Mouse (Mus musculus): ENCODE measurements at regions not wholly inside any gene's neighbourhood (a gene's known extent, or its start where the extent isn't known, plus 50 kb on each side); places are given as distances from the start of the nearest gene placed in this dataset.

DNA sequence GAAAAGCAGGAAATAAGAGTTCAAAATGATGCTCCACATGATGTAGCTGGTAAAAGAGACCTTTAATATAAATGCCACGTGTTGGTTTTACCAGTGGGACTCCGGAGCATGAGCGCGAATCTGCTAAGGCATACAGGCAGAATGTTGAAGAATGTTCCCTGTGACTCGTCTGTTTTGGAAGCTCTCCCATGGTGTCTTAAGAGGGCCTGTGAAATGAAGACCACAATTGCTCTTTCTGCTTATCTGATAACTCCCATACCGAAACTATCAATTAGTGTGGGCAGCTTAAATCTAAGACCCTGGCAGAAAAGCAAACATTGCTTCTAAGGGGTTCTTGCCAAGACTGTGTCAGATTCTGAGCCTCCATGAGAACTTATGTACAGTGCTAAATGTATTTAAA, 804.9 kb upstream of the Arrdc4 start:
- Histone ChIP-seq H3K27me3 (replicated peaks) (no peaks in the 10 kb centered on the region), H3K4me2 (ENCODE audit: insufficient read depth, low read depth, poor library complexity, severe bottlenecking) (no peak overlapping the region), H3K9ac (ENCODE audit: insufficient read depth, low read depth) (no peak overlapping the region), H3K9me3 (replicated peaks; ENCODE audit: low read length) (peaks cover 53% of the 10 kb centered on the region), H3K79me2 (replicated peaks; ENCODE audit: control insufficient read depth, extremely low read depth, insufficient read depth, poor library complexity, severe bottlenecking) (no peaks in the 10 kb centered on the region), H3K4me3 (replicated peaks in 1 of 3; ENCODE audit: low read depth in 2 of 3, low read length in 2 of 3, poor library complexity in 1 of 3) (no peak overlapping the region), H3K4me1 (ENCODE audit: control insufficient read depth in 1 of 2, insufficient read depth in 2 of 2) (no peaks in the 10 kb centered on the region), H3K27ac (ENCODE audit: insufficient read depth, low read depth) (no peak overlapping the region), H3K36me3 (replicated peaks in 1 of 2; ENCODE audit: control insufficient read depth in 1 of 2, insufficient read depth in 1 of 2, low read length in 1 of 2) (no peaks in the 10 kb centered on the region)
- no peak for TF ChIP-seq TCF12 (IDR thresholded peaks at IDR 0.05; ENCODE audit: low read depth, low read length)
- TF ChIP-seq USF2 (conservative IDR thresholded peaks at IDR 0.05; ENCODE audit: low read depth, low read length), result no peak
- in situ Hi-C loops (cut with MboI; ENCODE audit: low pct_ligation_motif_present, low pct_unique_long_range_greater_than_20kb, low sequenced_read_pairs), result no loop called here
- dilution Hi-C loops (cut with MboI; ENCODE audit: extremely low pct_ligation_motif_present, extremely low pct_unique_long_range_greater_than_20kb, low sequenced_read_pairs), result no loop called here
- no peak for DNase-seq (ENCODE audit: extremely low read depth)

DNA sequence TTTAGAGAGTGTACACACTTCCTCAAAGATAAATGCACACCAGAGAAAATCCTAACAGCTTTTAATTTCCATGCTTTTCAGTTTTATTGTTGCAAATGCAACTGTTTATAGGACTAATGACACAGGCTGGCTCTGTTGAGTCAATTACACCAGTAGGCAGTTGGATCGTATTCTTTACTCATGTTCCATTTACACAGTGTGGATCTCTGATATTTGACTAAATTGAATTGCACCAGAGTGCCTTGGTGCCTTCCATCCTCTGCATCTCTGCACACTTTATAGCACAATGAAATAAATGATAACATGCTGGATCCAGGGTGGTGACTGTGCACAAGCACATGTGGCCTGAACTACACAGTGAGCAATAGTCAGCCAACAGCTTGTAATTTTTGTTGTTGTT, 787.0 kb upstream of the Arrdc4 start:
- Histone ChIP-seq H3K9ac (ENCODE audit: insufficient read depth, low read depth) (no peak overlapping the region), H3K36me3 (replicated peaks in 1 of 2; ENCODE audit: control insufficient read depth in 1 of 2, insufficient read depth in 1 of 2, low read length in 1 of 2) (no peaks in the 10 kb centered on the region), H3K9me3 (replicated peaks; ENCODE audit: low read length) (peaks cover 34% of the 10 kb centered on the region), H3K4me1 (ENCODE audit: control insufficient read depth in 1 of 2, insufficient read depth in 2 of 2) (no peaks in the 10 kb centered on the region), H3K4me3 (replicated peaks in 1 of 3; ENCODE audit: low read depth in 2 of 3, low read length in 2 of 3, poor library complexity in 1 of 3) (no peak overlapping the region), H3K27me3 (replicated peaks) (no peaks in the 10 kb centered on the region), H3K79me2 (replicated peaks; ENCODE audit: control insufficient read depth, extremely low read depth, insufficient read depth, poor library complexity, severe bottlenecking) (no peaks in the 10 kb centered on the region), H3K4me2 (ENCODE audit: insufficient read depth, low read depth, poor library complexity, severe bottlenecking) (no peak overlapping the region), H3K27ac (ENCODE audit: insufficient read depth, low read depth) (no peak overlapping the region)
- TF ChIP-seq EP300 (IDR thresholded peaks at IDR 0.05; ENCODE audit: low read length), result no peak
- TF ChIP-seq CHD2 (IDR thresholded peaks at IDR 0.05; ENCODE audit: low read length), result no peak
- no peak for TF ChIP-seq NELFE (IDR thresholded peaks at IDR 0.05; ENCODE audit: low read depth, low read length)
- no peak for TF ChIP-seq NRF1 (IDR thresholded peaks at IDR 0.05; ENCODE audit: low read depth, low read length)
- TF ChIP-seq CHD1 (IDR thresholded peaks at IDR 0.05; ENCODE audit: low read depth, low read length), result no peak
- no peak for TF ChIP-seq BHLHE40 (IDR thresholded peaks at IDR 0.05; ENCODE audit: low read depth, low read length)
- TF ChIP-seq ZKSCAN1 (IDR thresholded peaks at IDR 0.05; ENCODE audit: borderline replicate concordance, low read depth, low read length), result no peak
- no peak for TF ChIP-seq POLR2AphosphoS2 (IDR thresholded peaks at IDR 0.05; ENCODE audit: low read depth, low read length)
- no peak for TF ChIP-seq ZMIZ1 (IDR thresholded peaks at IDR 0.05; ENCODE audit: low read depth, low read length)
- no peak for TF ChIP-seq USF2 (conservative IDR thresholded peaks at IDR 0.05; ENCODE audit: low read depth, low read length)
- TF ChIP-seq TBP (conservative IDR thresholded peaks at IDR 0.05; ENCODE audit: low read depth, low read length), result no peak
- no peak for TF ChIP-seq ETS1 (conservative IDR thresholded peaks at IDR 0.05; ENCODE audit: low read depth, low read length)
- TF ChIP-seq CTCF (conservative IDR thresholded peaks at IDR 0.05 in 1 of 2, IDR thresholded peaks at IDR 0.05 in 1 of 2; ENCODE audit: low read depth in 2 of 2, low read length in 2 of 2), result no peak
- dilution Hi-C loops (cut with MboI; ENCODE audit: extremely low pct_ligation_motif_present, extremely low pct_unique_long_range_greater_than_20kb, low sequenced_read_pairs), result no loop called here
- in situ Hi-C loops (cut with MboI; ENCODE audit: low pct_ligation_motif_present, low pct_unique_long_range_greater_than_20kb, low sequenced_read_pairs), result no loop called here
- DNase-seq (ENCODE audit: extremely low read depth), result no peak

DNA sequence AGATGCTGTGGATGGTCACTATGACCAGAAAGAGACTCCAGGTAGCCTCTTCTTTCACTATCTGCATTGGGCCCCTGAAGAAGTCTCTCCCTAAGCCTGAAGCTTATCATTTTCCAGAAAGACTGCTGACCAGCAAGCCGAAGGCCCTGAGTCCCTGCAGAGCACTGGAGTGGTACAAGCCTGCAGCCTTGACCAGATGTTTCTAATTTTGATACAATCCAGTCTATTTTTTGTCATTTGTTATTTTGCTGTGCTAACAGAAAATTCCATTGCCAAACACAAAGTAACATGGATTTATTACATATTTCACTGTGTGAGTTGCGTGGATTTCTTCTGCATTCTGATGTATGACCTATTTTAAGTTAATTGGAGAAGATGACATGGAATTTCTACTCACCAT, 764.9 kb upstream of the Arrdc4 start:
- dilution Hi-C loops (cut with MboI; ENCODE audit: extremely low pct_ligation_motif_present, extremely low pct_unique_long_range_greater_than_20kb, low sequenced_read_pairs), result no loop called here
- TF ChIP-seq NELFE (IDR thresholded peaks at IDR 0.05; ENCODE audit: low read depth, low read length) (no peak), SMC3 (IDR thresholded peaks at IDR 0.05; ENCODE audit: low read depth, low read length) (no peak), UBTF (IDR thresholded peaks at IDR 0.05; ENCODE audit: low read depth, low read length) (no peak), POLR2AphosphoS2 (IDR thresholded peaks at IDR 0.05; ENCODE audit: low read depth, low read length) (no peak), BHLHE40 (IDR thresholded peaks at IDR 0.05; ENCODE audit: low read depth, low read length) (no peak), ZNF384 (IDR thresholded peaks at IDR 0.05; ENCODE audit: low read depth, low read length) (no peak), ETS1 (conservative IDR thresholded peaks at IDR 0.05; ENCODE audit: low read depth, low read length) (no peak), SIN3A (IDR thresholded peaks at IDR 0.05; ENCODE audit: low read length) (no peak), RAD21 (IDR thresholded peaks at IDR 0.05; ENCODE audit: low read depth, low read length) (no peak), GABPA (IDR thresholded peaks at IDR 0.05; ENCODE audit: insufficient replicate concordance, low read depth, low read length) (no peak), ZC3H11A (IDR thresholded peaks at IDR 0.05; ENCODE audit: low read depth, low read length) (no peak), MAZ (IDR thresholded peaks at IDR 0.05; ENCODE audit: low read depth, low read length) (no peak), CHD2 (IDR thresholded peaks at IDR 0.05; ENCODE audit: low read length) (no peak)

More for the DNA sequence above, 764.9 kb upstream of the Arrdc4 start:
- no peaks in the 10 kb centered on the region for H3K27me3 ChIP-seq (replicated peaks)
- H3K4me3 ChIP-seq (replicated peaks in 1 of 3; ENCODE audit: low read depth in 2 of 3, low read length in 2 of 3, poor library complexity in 1 of 3), result no peak overlapping the region
- no peak overlapping the region for H3K9ac ChIP-seq (ENCODE audit: insufficient read depth, low read depth)
- no peak overlapping the region for H3K27ac ChIP-seq (ENCODE audit: insufficient read depth, low read depth)
- H3K79me2 ChIP-seq (replicated peaks; ENCODE audit: control insufficient read depth, extremely low read depth, insufficient read depth, poor library complexity, severe bottlenecking), result no peaks in the 10 kb centered on the region
- DNase-seq (ENCODE audit: extremely low read depth), result no peak
- H3K4me2 ChIP-seq (ENCODE audit: insufficient read depth, low read depth, poor library complexity, severe bottlenecking), result no peak overlapping the region
- no peaks in the 10 kb centered on the region for H3K4me1 ChIP-seq (ENCODE audit: control insufficient read depth in 1 of 2, insufficient read depth in 2 of 2)
- peaks cover 22% of the 10 kb centered on the region for H3K9me3 ChIP-seq (replicated peaks; ENCODE audit: low read length)
- in situ Hi-C loops (cut with MboI; ENCODE audit: low pct_ligation_motif_present, low pct_unique_long_range_greater_than_20kb, low sequenced_read_pairs), result no loop called here
- no peaks in the 10 kb centered on the region for H3K36me3 ChIP-seq (replicated peaks in 1 of 2; ENCODE audit: control insufficient read depth in 1 of 2, insufficient read depth in 1 of 2, low read length in 1 of 2)

All from CH12.LX (cell line).